Mouse (Mus musculus) hindbrain, postnatal 0 days (tissue): ENCODE data around the gene Atg14. TPM values are rescaled to one million over a fixed set of nuclear protein-coding genes. Genes with fewer than 3 reads are reported as not detected.

Source experiments
- ATAC-seq: fragments of 200-750 bp; cut with Nextera tagmentation; 2 replicates; pipeline ENCODE4 v1.8.0; 2017; ENCODE audit warnings: mild to moderate bottlenecking, moderate TSS enrichment, moderate library complexity
- DNase-seq: peaks from one replicate; pipeline ENCODE4 v3.0.0-alpha.2; 2015; ENCODE audit warnings: low spot score
- H3K27ac ChIP-seq: fragments of 300-500 bp; sonication (generic); 2 replicates; pipeline ENCODE4 v1.5.1; 2014; ENCODE audit warnings: mild to moderate bottlenecking
- H3K27me3 ChIP-seq: fragments of 300-500 bp; sonication (generic); 2 replicates; pipeline ENCODE4 v1.6.1; 2014; ENCODE audit warnings: low read length, mixed read lengths; ENCODE audit not compliant: insufficient read depth
- H3K36me3 ChIP-seq: fragments of 300-500 bp; sonication (generic); 2 replicates; pipeline ENCODE4 v1.6.1; 2014; ENCODE audit warnings: low read length, mixed read lengths; ENCODE audit not compliant: insufficient read depth
- H3K4me1 ChIP-seq: fragments of 300-500 bp; sonication (generic); 2 replicates; pipeline ENCODE4 v1.6.1; 2014; ENCODE audit warnings: antibody characterized with exemption, low read length, mixed read lengths; ENCODE audit not compliant: insufficient read depth
- H3K4me2 ChIP-seq: fragments of 300-500 bp; sonication (generic); 2 replicates; pipeline ENCODE4 v1.6.1; 2014; ENCODE audit warnings: low read depth, mild to moderate bottlenecking, low read length, moderate library complexity, mixed read lengths
- H3K4me3 ChIP-seq: fragments of 300-500 bp; sonication (generic); 2 replicates; pipeline ENCODE4 v1.5.1; 2014; ENCODE audit warnings: low read length
- H3K9ac ChIP-seq: fragments of 300-500 bp; sonication (generic); replicated peaks from 2 replicates; pipeline ENCODE4 v1.6.1; 2014; ENCODE audit warnings: mild to moderate bottlenecking, low read length, moderate library complexity, mixed read lengths
- H3K9me3 ChIP-seq: fragments of 300-500 bp; sonication (generic); 2 replicates; pipeline ENCODE4 v1.6.1; 2016; ENCODE audit warnings: low read length, mixed read lengths
- CTCF ChIP-seq: IDR thresholded peaks from 2 replicates; pipeline ENCODE4 v1.5.1; 2016; ENCODE audit warnings: antibody characterized with exemption, control low read depth, low read depth
- WGBS: fragments of 180-500 bp; shearing (Covaris S2); extraction: QIAGEN DNeasy Blood & Tissue Kit; methylation state at CpG from one replicate; pipeline ENCODE4 v1.1.7; 2014; 5-methylcytosine and 5-hydroxymethylcytosine counted together
- polyA plus RNA-seq: library from polyadenylated mRNA; unstranded; fragments of >200 nt; fragmentation: Nextera tagmentation; extraction: Ambion mirVana; gene quantifications from 2 replicates; pipeline ENCODE4 v1.2.1, GENCODE M21; 2015
- total RNA-seq: library from RNA; depleted of rRNA; stranded (reverse); fragments of >200 nt; gene quantifications from 2 replicates; pipeline ENCODE4 v1.2.3, GENCODE M21; 2014

Gene Atg14
- total and polyA plus RNA-seq, 2 experiments from 2014 or later = 6.1 to 23.5 TPM

GRCm38 (mm10) chr14:47525374-47525773 lies 45.1 kb downstream of the Atg14 start:
- DNase-seq (no peak), ATAC-seq (no peak)
- Histone ChIP-seq H3K4me1 (no peaks in the 10 kb centered on the region), H3K9me3 (no peaks in the 10 kb centered on the region), H3K36me3 (no peaks in the 10 kb centered on the region), H3K27me3 (no peaks in the 10 kb centered on the region), H3K27ac (no peak overlapping the region), H3K4me3 (no peak overlapping the region), H3K4me2 (no peak overlapping the region), H3K9ac (no peak overlapping the region)
- TF ChIP-seq CTCF = no peak
- 87% methylated on average over 8 of the region's 8 CpGs for WGBS

- Histone ChIP-seq H3K4me3 (no peak overlapping the region), H3K4me2 (no peak overlapping the region), H3K9ac (no peak overlapping the region), H3K4me1 (no peaks in the 10 kb centered on the region), H3K36me3 (no peaks in the 10 kb centered on the region), H3K27me3 (no peaks in the 10 kb centered on the region), H3K9me3 (no peaks in the 10 kb centered on the region), H3K27ac (no peak overlapping the region)
- no peak for DNase-seq
- 92% methylated on average over 7 of the region's 7 CpGs for WGBS
- no peak for TF ChIP-seq CTCF
- ATAC-seq = no peak
Observed at GRCm38 (mm10) chr14:47522301-47522700, 48.1 kb downstream of the Atg14 start.

- Histone ChIP-seq H3K27me3 (no peaks in the 10 kb centered on the region), H3K4me1 (no peaks in the 10 kb centered on the region), H3K9me3 (no peaks in the 10 kb centered on the region), H3K27ac (no peak overlapping the region), H3K4me2 (no peak overlapping the region), H3K9ac (no peak overlapping the region), H3K4me3 (no peak overlapping the region), H3K36me3 (no peaks in the 10 kb centered on the region)
- ATAC-seq = no peak
- TF ChIP-seq CTCF = no peak
- DNase-seq = no peak
- 87% methylated on average over 1 of the region's 1 CpGs for WGBS
Observed at GRCm38 (mm10) chr14:47521609-47522008, 48.8 kb downstream of the Atg14 start.

- WGBS = 88% methylated on average over 13 of the region's 13 CpGs
- H3K27ac ChIP-seq = no peak overlapping the region
- H3K9me3 ChIP-seq = no peaks in the 10 kb centered on the region
- no peaks in the 10 kb centered on the region for H3K4me1 ChIP-seq
- TF ChIP-seq CTCF = no peak
- H3K9ac ChIP-seq = no peak overlapping the region
- no peak overlapping the region for H3K4me2 ChIP-seq
- no peak for DNase-seq
- H3K27me3 ChIP-seq = no peaks in the 10 kb centered on the region
- H3K4me3 ChIP-seq = no peak overlapping the region
- no peaks in the 10 kb centered on the region for H3K36me3 ChIP-seq
- ATAC-seq = no peak
Observed at GRCm38 (mm10) chr14:47520751-47521449, 49.5 kb downstream of the Atg14 start.

- no peaks in the 10 kb centered on the region for H3K4me1 ChIP-seq
- H3K4me2 ChIP-seq = no peak overlapping the region
- DNase-seq (no peak), ATAC-seq (no peak)
- no peak overlapping the region for H3K4me3 ChIP-seq
- WGBS = 89% methylated on average over 6 of the region's 6 CpGs
- no peak overlapping the region for H3K9ac ChIP-seq
- no peaks in the 10 kb centered on the region for H3K27me3 ChIP-seq
- no peak for TF ChIP-seq CTCF
- H3K36me3 ChIP-seq = no peaks in the 10 kb centered on the region
- H3K9me3 ChIP-seq = no peaks in the 10 kb centered on the region
- no peak overlapping the region for H3K27ac ChIP-seq
Observed at GRCm38 (mm10) chr14:47518619-47519018, 51.8 kb downstream of the Atg14 start.

GRCm38 (mm10) chr14:47516755-47517154 lies 53.7 kb downstream of the Atg14 start:
- no peaks in the 10 kb centered on the region for H3K36me3 ChIP-seq
- no peak overlapping the region for H3K4me2 ChIP-seq
- H3K4me3 ChIP-seq = no peak overlapping the region
- no peak for ATAC-seq
- H3K9me3 ChIP-seq = no peaks in the 10 kb centered on the region
- no peak overlapping the region for H3K27ac ChIP-seq
- no peaks in the 10 kb centered on the region for H3K4me1 ChIP-seq
- H3K9ac ChIP-seq = no peak overlapping the region
- no peak for TF ChIP-seq CTCF
- no peak for DNase-seq
- WGBS = 83% methylated on average over 6 of the region's 6 CpGs
- H3K27me3 ChIP-seq = no peaks in the 10 kb centered on the region

GRCm38 (mm10) chr14:47515636-47516035 lies 54.8 kb downstream of the Atg14 start:
- Histone ChIP-seq H3K4me3 (no peak overlapping the region), H3K27ac (no peak overlapping the region), H3K4me2 (no peak overlapping the region), H3K4me1 (no peaks in the 10 kb centered on the region), H3K9me3 (no peaks in the 10 kb centered on the region), H3K9ac (no peak overlapping the region), H3K27me3 (no peaks in the 10 kb centered on the region), H3K36me3 (no peaks in the 10 kb centered on the region)
- 91% methylated on average over 8 of the region's 8 CpGs for WGBS
- no peak for DNase-seq
- TF ChIP-seq CTCF = peak; percentile 51
- no peak for ATAC-seq
